Mouse (Mus musculus) forebrain, embryonic 11.5 days (tissue): ENCODE results near the gene Lrrn2. TPM values are rescaled to one million over a fixed set of nuclear protein-coding genes. Genes with fewer than 3 reads are reported as not detected.

ENCODE experiments used
- ATAC-seq: fragments of 200-750 bp; cut with Nextera tagmentation; replicated peaks from 2 replicates; pipeline ENCODE4 v1.8.0; 2017; ENCODE audit warnings: moderate TSS enrichment; ENCODE audit not compliant: low FRiP score
- DNase-seq: peaks from one replicate; pipeline ENCODE4 v3.0.0-alpha.2; 2017; ENCODE audit warnings: low spot score
- H3K27ac ChIP-seq: fragments of 300-500 bp; sonication (generic); 2 replicates; pipeline ENCODE4 v1.5.1; 2014; ENCODE audit warnings: low read depth, low read length
- H3K27me3 ChIP-seq: fragments of 300-500 bp; sonication (generic); 2 replicates; pipeline ENCODE4 v1.6.1; 2014; ENCODE audit warnings: mild to moderate bottlenecking, low read length, mixed read lengths; ENCODE audit not compliant: control insufficient read depth, insufficient read depth
- H3K36me3 ChIP-seq: fragments of 300-500 bp; sonication (generic); 2 replicates; pipeline ENCODE4 v1.6.1; 2014; ENCODE audit warnings: mild to moderate bottlenecking, low read length, moderate library complexity, mixed read lengths; ENCODE audit not compliant: control insufficient read depth, insufficient read depth
- H3K4me1 ChIP-seq: fragments of 300-500 bp; sonication (generic); replicated peaks from 2 replicates; pipeline ENCODE4 v1.6.1; 2014; ENCODE audit warnings: low read length, mixed read lengths; ENCODE audit not compliant: control insufficient read depth, insufficient read depth
- H3K4me2 ChIP-seq: fragments of 300-500 bp; sonication (generic); 2 replicates; pipeline ENCODE4 v1.6.1; 2014; ENCODE audit warnings: low read depth, mild to moderate bottlenecking, low read length, moderate library complexity, mixed read lengths; ENCODE audit not compliant: severe bottlenecking
- H3K4me3 ChIP-seq: fragments of 300-500 bp; sonication (generic); 2 replicates; pipeline ENCODE4 v1.5.1; 2014; ENCODE audit warnings: low read depth, low read length
- H3K9ac ChIP-seq: fragments of 300-500 bp; sonication (generic); 2 replicates; pipeline ENCODE4 v1.6.1; 2014; ENCODE audit warnings: low read length
- H3K9me3 ChIP-seq: fragments of 300-500 bp; sonication (generic); 2 replicates; pipeline ENCODE4 v1.6.1; 2016; ENCODE audit warnings: low read length, mixed read lengths; ENCODE audit not compliant: control insufficient read depth
- WGBS: fragments of 180-500 bp; shearing (Covaris S2); extraction: QIAGEN DNeasy Blood & Tissue Kit; methylation state at CpG from one replicate; pipeline ENCODE4 v1.1.7; 2014; 5-methylcytosine and 5-hydroxymethylcytosine counted together
- polyA plus RNA-seq: library from polyadenylated mRNA; unstranded; fragments of >200 nt; fragmentation: Nextera tagmentation; extraction: Ambion mirVana; gene quantifications from 2 replicates; pipeline ENCODE4 v1.2.1, GENCODE M21; 2014

Gene Lrrn2
- polyA plus RNA-seq, 1 experiment from 2014 or later = 10.2 TPM

DNA sequence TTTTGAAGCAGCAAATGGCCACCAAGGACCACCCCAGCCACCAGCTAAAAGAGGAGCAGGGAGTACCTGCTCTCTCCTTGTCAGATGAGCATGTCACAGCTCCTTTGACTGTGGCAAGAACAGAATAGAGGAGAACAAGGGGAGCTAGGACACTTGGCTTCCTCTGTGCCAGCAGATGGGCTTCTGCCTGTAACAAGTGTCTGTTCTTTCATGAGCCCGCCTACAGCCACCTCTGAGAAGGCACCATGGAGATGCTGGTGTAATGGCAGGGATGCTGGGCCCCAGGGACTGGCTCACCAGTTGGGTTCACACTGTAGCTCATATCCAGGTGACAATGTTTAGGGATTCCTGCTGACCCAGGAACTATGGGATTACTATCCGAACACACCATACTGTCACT is 12.0 kb downstream of the Lrrn2 start:
- H3K36me3 ChIP-seq = no peaks in the 10 kb centered on the region
- no peak for DNase-seq
- no peak overlapping the region for H3K4me2 ChIP-seq
- H3K4me3 ChIP-seq = no peak overlapping the region
- WGBS = 86% methylated on average over 2 of the region's 2 CpGs
- H3K27ac ChIP-seq = no peak overlapping the region
- ATAC-seq = no peak
- H3K4me1 ChIP-seq = peaks cover 3% of the 10 kb centered on the region; the same call in 1 of the 2 replicates
- no peak overlapping the region for H3K9ac ChIP-seq
- H3K9me3 ChIP-seq = no peaks in the 10 kb centered on the region
- no peaks in the 10 kb centered on the region for H3K27me3 ChIP-seq

DNA sequence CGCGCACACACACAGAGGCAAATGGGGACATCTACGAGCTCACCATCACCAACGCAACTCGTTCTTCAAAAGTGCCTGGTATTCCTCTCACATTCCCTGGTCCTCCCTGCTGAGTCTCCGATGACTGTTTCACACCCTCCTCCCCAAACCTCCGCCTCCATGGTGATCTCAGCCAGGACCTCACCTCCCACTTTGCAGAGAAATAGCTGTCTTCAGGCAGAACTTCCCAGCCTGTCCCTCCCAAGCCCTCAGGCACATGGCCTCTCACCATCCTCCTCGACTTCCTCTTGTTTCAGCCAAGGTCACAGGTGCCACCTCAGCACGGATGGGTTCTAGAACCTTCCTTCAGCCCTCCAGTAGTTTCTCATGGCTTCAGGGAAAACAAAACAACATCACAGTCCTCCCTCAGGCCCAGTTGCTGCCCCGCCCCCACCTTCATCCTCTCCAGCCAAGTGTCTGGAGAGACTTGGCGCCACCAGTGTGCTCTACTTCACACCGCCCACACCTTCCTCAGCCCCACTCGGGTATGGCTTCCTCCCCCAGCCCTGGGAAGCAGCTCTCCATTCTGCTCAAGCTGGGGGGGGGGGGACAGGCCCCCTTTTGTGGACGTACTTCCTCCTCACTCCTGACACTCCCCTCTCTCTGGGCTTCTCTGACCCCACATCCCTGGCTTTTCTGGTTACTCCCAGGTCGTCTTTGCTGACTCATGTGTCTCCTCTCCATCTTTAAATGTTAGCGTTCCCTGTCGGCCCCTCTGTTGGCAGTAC is 13.4 kb downstream of the Lrrn2 start:
- Histone ChIP-seq H3K4me1 (peaks cover 3% of the 10 kb centered on the region; the same call in 1 of the 2 replicates), H3K4me3 (no peak overlapping the region), H3K27me3 (no peaks in the 10 kb centered on the region), H3K27ac (no peak overlapping the region), H3K9me3 (no peaks in the 10 kb centered on the region), H3K4me2 (no peak overlapping the region), H3K36me3 (no peaks in the 10 kb centered on the region), H3K9ac (no peak overlapping the region)
- WGBS = 76% methylated on average over 17 of the region's 17 CpGs
- ATAC-seq = no peak
- no peak for DNase-seq

DNA sequence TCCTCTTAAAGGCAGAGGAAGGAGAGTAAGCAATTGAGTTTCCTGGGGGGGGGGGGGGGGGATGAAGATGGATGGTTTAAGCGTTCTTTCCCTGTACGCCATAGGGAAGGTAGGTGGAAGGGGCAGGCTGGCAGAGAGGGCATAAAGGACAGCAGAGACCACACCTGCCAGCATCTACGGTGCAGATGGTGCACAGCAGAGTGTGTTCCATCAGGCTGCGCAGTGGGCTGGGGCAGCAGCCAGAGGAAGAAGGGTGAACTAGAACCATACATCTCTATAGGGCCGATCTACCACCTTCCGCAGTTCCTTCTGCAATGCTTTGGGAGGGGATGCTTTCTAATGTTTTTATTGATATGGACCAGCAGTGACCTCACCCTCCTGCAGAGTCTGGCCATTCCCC is 19.0 kb downstream of the Lrrn2 start:
- ATAC-seq = no peak
- no peaks in the 10 kb centered on the region for H3K9me3 ChIP-seq
- no peak overlapping the region for H3K27ac ChIP-seq
- no peak overlapping the region for H3K4me2 ChIP-seq
- H3K36me3 ChIP-seq = no peaks in the 10 kb centered on the region
- no peak overlapping the region for H3K4me3 ChIP-seq
- H3K4me1 ChIP-seq = peaks cover 3% of the 10 kb centered on the region; the same call in 1 of the 2 replicates
- H3K27me3 ChIP-seq = no peaks in the 10 kb centered on the region
- WGBS = 93% methylated on average over 6 of the region's 6 CpGs
- no peak for DNase-seq
- H3K9ac ChIP-seq = no peak overlapping the region

GRCm38 (mm10) chr1:132899626-132900025 is 19.6 kb downstream of the Lrrn2 start:
- ATAC-seq (no peak), DNase-seq (no peak)
- Histone ChIP-seq H3K4me1 (peaks cover 3% of the 10 kb centered on the region; the same call in 1 of the 2 replicates), H3K4me3 (no peak overlapping the region), H3K27ac (no peak overlapping the region), H3K9me3 (no peaks in the 10 kb centered on the region), H3K4me2 (no peak overlapping the region), H3K36me3 (no peaks in the 10 kb centered on the region), H3K9ac (no peak overlapping the region), H3K27me3 (no peaks in the 10 kb centered on the region)
- WGBS = 77% methylated on average over 7 of the region's 7 CpGs

DNA sequence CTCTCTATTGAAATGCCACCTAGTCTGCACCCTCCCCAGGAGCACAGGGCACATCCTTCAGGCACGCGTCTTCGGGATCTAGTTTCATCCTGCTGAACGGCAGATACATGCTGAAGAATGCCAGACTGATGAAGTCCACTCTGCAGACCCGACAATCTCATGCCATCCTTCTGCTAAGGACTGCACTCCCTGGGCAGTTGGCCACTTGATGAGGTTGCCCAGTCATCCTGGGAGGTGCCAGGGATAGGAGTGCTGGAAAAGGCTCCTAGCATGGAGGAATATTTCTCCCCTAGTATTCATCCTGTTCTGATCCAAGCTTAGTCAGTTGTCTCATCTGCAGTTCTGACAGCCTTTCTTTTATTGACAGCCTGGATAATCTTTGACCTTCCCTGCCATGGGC is 20.9 kb downstream of the Lrrn2 start:
- no peaks in the 10 kb centered on the region for H3K27me3 ChIP-seq
- H3K4me3 ChIP-seq = no peak overlapping the region
- no peak overlapping the region for H3K4me2 ChIP-seq
- H3K9ac ChIP-seq = no peak overlapping the region
- no peaks in the 10 kb centered on the region for H3K36me3 ChIP-seq
- DNase-seq (no peak), ATAC-seq (no peak)
- H3K27ac ChIP-seq = no peak overlapping the region
- no peaks in the 10 kb centered on the region for H3K9me3 ChIP-seq
- H3K4me1 ChIP-seq = peaks cover 3% of the 10 kb centered on the region; the same call in 1 of the 2 replicates
- 87% methylated on average over 5 of the region's 5 CpGs for WGBS

- Histone ChIP-seq H3K36me3 (no peaks in the 10 kb centered on the region), H3K9ac (no peak overlapping the region), H3K4me3 (no peak overlapping the region), H3K9me3 (no peaks in the 10 kb centered on the region), H3K4me1 (peaks cover 3% of the 10 kb centered on the region; the same call in 1 of the 2 replicates), H3K4me2 (no peak overlapping the region), H3K27me3 (no peaks in the 10 kb centered on the region), H3K27ac (no peak overlapping the region)
- no peak for ATAC-seq
- DNase-seq = no peak
- 55% methylated on average over 4 of the region's 4 CpGs for WGBS
Measured at GRCm38 (mm10) chr1:132903519-132903918, 23.4 kb downstream of the Lrrn2 start.

DNA sequence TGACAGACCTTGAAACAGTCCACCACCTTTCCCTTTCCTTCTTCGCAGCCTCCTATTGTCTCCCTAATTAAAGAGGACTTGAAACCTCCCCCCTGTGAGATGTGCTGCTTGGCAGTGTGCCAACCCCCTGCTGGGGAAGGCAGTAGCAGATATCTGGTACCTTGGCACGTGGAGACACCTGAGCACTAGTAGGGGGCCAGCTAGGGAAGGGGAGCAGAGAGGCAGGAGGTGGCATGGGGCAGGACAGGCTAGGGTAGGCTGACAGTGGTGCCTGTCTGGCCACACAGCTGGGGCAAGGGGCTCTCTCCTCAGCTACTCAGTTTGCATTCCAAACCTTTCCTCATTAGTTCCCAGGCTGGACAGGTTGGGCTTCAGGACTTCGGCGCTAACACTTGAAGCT is 29.0 kb downstream of the Lrrn2 start:
- H3K9me3 ChIP-seq = no peaks in the 10 kb centered on the region
- no peak overlapping the region for H3K4me3 ChIP-seq
- no peak overlapping the region for H3K4me2 ChIP-seq
- DNase-seq (no peak), ATAC-seq (no peak)
- WGBS = 68% methylated on average over 4 of the region's 4 CpGs
- H3K4me1 ChIP-seq = no peaks in the 10 kb centered on the region; the same call in 1 of the 2 replicates
- no peaks in the 10 kb centered on the region for H3K27me3 ChIP-seq
- H3K36me3 ChIP-seq = no peaks in the 10 kb centered on the region
- H3K27ac ChIP-seq = no peak overlapping the region
- no peak overlapping the region for H3K9ac ChIP-seq

DNA sequence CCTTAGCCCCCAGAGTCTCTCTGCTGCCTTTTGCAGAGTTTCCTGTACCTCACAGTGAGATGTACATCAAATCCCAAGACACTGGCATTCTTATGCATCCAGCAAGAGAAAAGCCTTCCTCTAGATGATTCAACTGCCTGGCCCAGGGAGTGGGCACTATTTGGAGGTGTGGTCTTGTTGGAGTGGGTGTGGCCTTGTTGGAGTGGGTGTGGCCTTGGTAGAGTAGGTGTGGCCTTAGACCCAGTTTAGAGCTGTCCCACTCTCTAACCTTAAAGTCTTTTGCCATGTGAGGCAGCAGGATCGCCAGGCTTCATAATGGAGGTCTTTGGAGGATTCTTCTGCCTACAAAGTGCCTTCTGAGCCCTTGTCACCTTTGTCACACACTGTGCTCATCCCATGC is 29.9 kb downstream of the Lrrn2 start:
- 80% methylated on average over 1 of the region's 1 CpGs for WGBS
- Histone ChIP-seq H3K36me3 (no peaks in the 10 kb centered on the region), H3K9me3 (no peaks in the 10 kb centered on the region), H3K27me3 (no peaks in the 10 kb centered on the region), H3K4me2 (no peak overlapping the region), H3K27ac (no peak overlapping the region), H3K9ac (no peak overlapping the region), H3K4me1 (no peaks in the 10 kb centered on the region; the same call in 1 of the 2 replicates), H3K4me3 (no peak overlapping the region)
- DNase-seq = no peak
- no peak for ATAC-seq
